Mouse (Mus musculus) lung, adult 2 months (tissue): ENCODE results near the gene Tmbim6.

Experiments used
- CTCF ChIP-seq: fragments of 200-500 bp; IDR thresholded peaks from 2 replicates; pipeline ENCODE4 v1.5.1; 2011; ENCODE audit warnings: mild to moderate bottlenecking, low read length, control low read depth; ENCODE audit not compliant: insufficient read depth
- POLR2A ChIP-seq: fragments of 200-500 bp; IDR thresholded peaks from 2 replicates; pipeline ENCODE4 v1.6.1; 2011; ENCODE audit warnings: low read depth, mild to moderate bottlenecking, control low read depth, low read length, borderline replicate concordance; ENCODE audit errors: extremely low read depth

DNA sequence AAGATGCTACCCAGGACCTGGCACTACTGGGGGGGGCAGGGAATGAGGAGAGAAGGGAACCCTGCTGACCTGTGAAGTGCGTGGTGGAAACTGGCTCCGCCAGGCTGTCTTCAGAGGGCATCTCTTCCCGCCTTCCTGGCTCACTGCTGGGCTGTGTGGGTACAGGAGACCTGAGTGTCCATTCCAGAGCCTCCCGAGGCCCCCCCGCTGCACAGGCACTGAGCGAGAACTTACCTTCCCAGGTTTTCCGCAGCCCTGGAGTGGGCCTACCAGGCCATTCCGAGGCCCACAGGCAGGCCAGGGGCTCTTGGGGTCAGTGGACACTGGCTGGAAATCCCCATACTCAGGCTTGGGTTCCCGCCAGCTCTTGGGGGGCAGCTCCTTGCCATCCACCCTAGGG is 31.2 kb downstream of the Tmbim6 start:
- TF ChIP-seq CTCF: no peak
- no peak for TF ChIP-seq POLR2A
